Mouse (Mus musculus) heart, adult 2 months (tissue): ENCODE data around the gene Lyzl4. TPM values are rescaled to one million over a fixed set of nuclear protein-coding genes. Genes with fewer than 3 reads are reported as not detected.

Experiments
- DNase-seq, 2 experiments: peaks; one replicate each; pipeline ENCODE4 v3.0.0; 2021
- H3K27ac ChIP-seq: fragments of 200-600 bp; 2 replicates; pipeline ENCODE4 v1.8.1; 2022
- H3K27me3 ChIP-seq: fragments of 200-500 bp; 2 replicates; pipeline ENCODE4 v1.6.1; 2012; ENCODE audit warnings: mild to moderate bottlenecking, low read length, inconsistent platforms, mixed read lengths; ENCODE audit not compliant: control insufficient read depth, insufficient read depth
- H3K36me3 ChIP-seq: fragments of 200-500 bp; 2 replicates; pipeline ENCODE4 v1.6.1; 2012; ENCODE audit warnings: low read length, inconsistent platforms; ENCODE audit not compliant: control insufficient read depth, insufficient read depth
- H3K4me1 ChIP-seq: fragments of 200-500 bp; 2 replicates; pipeline ENCODE4 v1.6.1; 2011; ENCODE audit warnings: low read length; ENCODE audit not compliant: control insufficient read depth, insufficient read depth
- H3K4me3 ChIP-seq: fragments of 200-600 bp; 2 replicates; pipeline ENCODE4 v1.8.1; 2022
- H3K79me2 ChIP-seq: fragments of 200-500 bp; replicated peaks from 2 replicates; pipeline ENCODE4 v1.6.1; 2012; ENCODE audit warnings: mild to moderate bottlenecking, inconsistent platforms, low read length, moderate library complexity, mixed read lengths; ENCODE audit not compliant: control insufficient read depth, insufficient read depth
- H3K9ac ChIP-seq: fragments of 200-500 bp; 2 replicates; pipeline ENCODE4 v1.6.1; 2012; ENCODE audit warnings: low read depth, mild to moderate bottlenecking, control low read depth, inconsistent platforms, low read length, mixed read lengths
- CTCF ChIP-seq: fragments of 200-600 bp; IDR thresholded peaks from 2 replicates; pipeline ENCODE4 v1.8.1; 2022; ENCODE audit warnings: antibody characterized with exemption, mild to moderate bottlenecking, moderate library complexity
- EP300 ChIP-seq: fragments of 200-500 bp; IDR thresholded peaks from 2 replicates; pipeline ENCODE4 v1.6.1; 2011; ENCODE audit warnings: low read depth, low read length, control low read depth; ENCODE audit not compliant: insufficient read depth
- POLR2A ChIP-seq: fragments of 200-500 bp; IDR thresholded peaks from 2 replicates; pipeline ENCODE4 v1.6.1; 2011; ENCODE audit warnings: mild to moderate bottlenecking, low read depth, low read length, control low read depth; ENCODE audit not compliant: insufficient read depth
- WGBS: fragments of 180-500 bp; shearing (Covaris S2); methylation state at CpG from one replicate; pipeline ENCODE4 v1.1.7; 2018; 5-methylcytosine and 5-hydroxymethylcytosine counted together
- intact Hi-C: fragments of 180-260 bp; cut with DNase I; formaldehyde crosslinking; loops from one replicate; pipeline ENCODE4 v1.15.1; 2025
- polyA plus RNA-seq: library from polyadenylated mRNA; depleted of rRNA; stranded (reverse); fragments of >200 nt; gene quantifications from 2 replicates; pipeline ENCODE4 v1.2.3, GENCODE M21; 2012
- total RNA-seq, 2 experiments: library from RNA; stranded (reverse); gene quantifications; 2 replicates each; pipeline ENCODE4 v1.2.3; 2021

Lyzl4 gene
- total and polyA plus RNA-seq, 3 experiments = 0.12 TPM; not detected in 2

GRCm38 (mm10) chr9:121679549-121679948, 37.7 kb upstream of the Lyzl4 start:
- WGBS = 24% methylated on average over 6 of the region's 6 CpGs
- TF ChIP-seq CTCF = peak; percentile 86
- TF ChIP-seq EP300 = 0 out of 2 replicates have a peak, but pooled peaks have one; percentile 38
- TF ChIP-seq POLR2A = no peak

GRCm38 (mm10) chr9:121677476-121677875, 35.6 kb upstream of the Lyzl4 start:
- DNase-seq = no peak
- intact Hi-C loops = no loop called here
- Histone ChIP-seq H3K27ac (no peak overlapping the region), H3K4me3 (no peak overlapping the region), H3K79me2 (no peaks in the 10 kb centered on the region), H3K27me3 (no peaks in the 10 kb centered on the region), H3K9ac (no peak overlapping the region), H3K36me3 (no peaks in the 10 kb centered on the region), H3K4me1 (peaks cover 2% of the 10 kb centered on the region)
- no peak for TF ChIP-seq CTCF
- TF ChIP-seq EP300 = no peak
- TF ChIP-seq POLR2A = no peak
- 53% methylated on average over 8 of the region's 8 CpGs for WGBS

More at GRCm38 (mm10) chr9:121679549-121679948, 37.7 kb upstream of the Lyzl4 start:
- H3K9ac ChIP-seq = no peak overlapping the region
- H3K4me3 ChIP-seq = no peak overlapping the region
- H3K4me1 ChIP-seq = no peaks in the 10 kb centered on the region; the same call in 1 of the 2 replicates
- no peak overlapping the region for H3K27ac ChIP-seq
- peak; percentile 57 to 60 for DNase-seq
- no peaks in the 10 kb centered on the region for H3K27me3 ChIP-seq
- no peaks in the 10 kb centered on the region for H3K36me3 ChIP-seq
- H3K79me2 ChIP-seq = no peaks in the 10 kb centered on the region
- intact Hi-C loops = loop anchor here (2.0 kb wide), 1 partner anchor 37 kb away; the partner anchor contains the start of genes Lyzl4 and Vipr1

GRCm38 (mm10) chr9:121677069-121677468, 35.2 kb upstream of the Lyzl4 start:
- WGBS = 39% methylated on average over 4 of the region's 4 CpGs
- TF ChIP-seq EP300 (no peak), CTCF (no peak), POLR2A (no peak)
- no peaks in the 10 kb centered on the region for H3K27me3 ChIP-seq
- H3K4me1 ChIP-seq = peaks cover 4% of the 10 kb centered on the region
- H3K27ac ChIP-seq = no peak overlapping the region
- no peak overlapping the region for H3K4me3 ChIP-seq
- intact Hi-C loops = no loop called here
- no peak overlapping the region for H3K9ac ChIP-seq
- H3K79me2 ChIP-seq = no peaks in the 10 kb centered on the region
- DNase-seq = no peak
- H3K36me3 ChIP-seq = no peaks in the 10 kb centered on the region

- H3K27me3 ChIP-seq = no peaks in the 10 kb centered on the region
- H3K27ac ChIP-seq = no peak overlapping the region
- no peak overlapping the region for H3K4me3 ChIP-seq
- H3K36me3 ChIP-seq = no peaks in the 10 kb centered on the region
- intact Hi-C loops = no loop called here
- peaks cover 10% of the 10 kb centered on the region for H3K4me1 ChIP-seq
- 88% methylated on average over 2 of the region's 2 CpGs for WGBS
- TF ChIP-seq POLR2A (no peak), CTCF (no peak)
- no peak overlapping the region for H3K9ac ChIP-seq
- DNase-seq = no peak
- H3K79me2 ChIP-seq = no peaks in the 10 kb centered on the region
Measured at GRCm38 (mm10) chr9:121675556-121675955, 33.7 kb upstream of the Lyzl4 start.

- Histone ChIP-seq H3K9ac (no peak overlapping the region), H3K36me3 (no peaks in the 10 kb centered on the region), H3K79me2 (no peaks in the 10 kb centered on the region), H3K4me1 (peaks cover 10% of the 10 kb centered on the region), H3K27me3 (no peaks in the 10 kb centered on the region), H3K27ac (no peak overlapping the region), H3K4me3 (no peak overlapping the region)
- 73% methylated on average over 9 of the region's 9 CpGs for WGBS
- intact Hi-C loops = no loop called here
- peak in 1 of 2 experiments; percentile 37 for DNase-seq
- TF ChIP-seq CTCF (no peak), POLR2A (no peak), EP300 (no peak)
Measured at GRCm38 (mm10) chr9:121675011-121675410, 33.1 kb upstream of the Lyzl4 start.

- intact Hi-C loops = loop anchor here (5.0 kb wide), 2 partner anchors 196 to 426 kb away; no protein-coding TSS in a partner anchor
- Histone ChIP-seq H3K36me3 (no peaks in the 10 kb centered on the region), H3K4me1 (peaks cover 10% of the 10 kb centered on the region), H3K27me3 (no peaks in the 10 kb centered on the region), H3K9ac (no peak overlapping the region), H3K4me3 (no peak overlapping the region), H3K79me2 (no peaks in the 10 kb centered on the region), H3K27ac (no peak overlapping the region)
- no peak for DNase-seq
- WGBS = 88% methylated on average over 5 of the region's 5 CpGs
- TF ChIP-seq CTCF (no peak), EP300 (no peak), POLR2A (no peak)
Measured at GRCm38 (mm10) chr9:121673716-121674115, 31.8 kb upstream of the Lyzl4 start.
